Mouse (Mus musculus): ENCODE measurements around the gene Sh3gl1. TPM values are rescaled to one million over a fixed set of nuclear protein-coding genes. Genes with fewer than 3 reads are reported as not detected.
"Not testable (repeated sequence)": the region's sequence is repeated elsewhere in the genome, so short reads cannot be mapped to it uniquely, and the experiment has no call there.

The Sh3gl1 gene
- total and polyA plus RNA-seq, 2 experiments, result 8.8 to 40.0 TPM

GRCm38 (mm10) chr17:56066451-56066850 is 30.0 kb upstream of the Sh3gl1 start:
- H3K27me3 ChIP-seq (ENCODE audit: control insufficient read depth, insufficient read depth, low read length), result no peaks in the 10 kb centered on the region
- no peaks in the 10 kb centered on the region for H3K4me1 ChIP-seq (ENCODE audit: control insufficient read depth, insufficient read depth, low read length)
- H3K79me2 ChIP-seq (ENCODE audit: control insufficient read depth, insufficient read depth, low read length), result no peaks in the 10 kb centered on the region
- H3K9ac ChIP-seq (ENCODE audit: low read depth, low read length), result no peak overlapping the region
- DNase-seq (ENCODE audit: extremely low read depth, low read depth, low spot score), result no peak
- H3K27ac ChIP-seq (replicated peaks; ENCODE audit: insufficient read depth, low read depth, low read length), result no peak overlapping the region
- peaks cover 23% of the 10 kb centered on the region; the same call in 1 of the 2 replicates for H3K36me3 ChIP-seq (ENCODE audit: control insufficient read depth, insufficient read depth, low read length)
- no peak for TF ChIP-seq CTCF (IDR thresholded peaks at IDR 0.05; ENCODE audit: low read depth, low read length)
- TF ChIP-seq POLR2A (IDR thresholded peaks at IDR 0.05; ENCODE audit: extremely low read depth, insufficient read depth, low read length), result no peak
- no peak overlapping the region for H3K4me3 ChIP-seq (ENCODE audit: insufficient read depth, low read depth, low read length)

GRCm38 (mm10) chr17:56065715-56066114 is 29.3 kb upstream of the Sh3gl1 start:
- H3K9ac ChIP-seq (ENCODE audit: low read depth, low read length); H3K4me3 ChIP-seq (ENCODE audit: insufficient read depth, low read depth, low read length); H3K4me1 ChIP-seq (ENCODE audit: control insufficient read depth, insufficient read depth, low read length); H3K79me2 ChIP-seq (ENCODE audit: control insufficient read depth, insufficient read depth, low read length); DNase-seq (ENCODE audit: extremely low read depth, low read depth, low spot score); H3K27ac ChIP-seq (replicated peaks; ENCODE audit: insufficient read depth, low read depth, low read length); H3K27me3 ChIP-seq (ENCODE audit: control insufficient read depth, insufficient read depth, low read length): not testable (repeated sequence)
- H3K36me3 ChIP-seq (ENCODE audit: control insufficient read depth, insufficient read depth, low read length), result peaks cover 15% of the 10 kb centered on the region; the same call in 1 of the 2 replicates
- WGBS, result 73% methylated on average over 6 of the region's 6 CpGs

- Histone ChIP-seq H3K79me2 (ENCODE audit: control insufficient read depth, insufficient read depth, low read length) (no peaks in the 10 kb centered on the region), H3K27me3 (ENCODE audit: control insufficient read depth, insufficient read depth, low read length) (no peaks in the 10 kb centered on the region), H3K36me3 (ENCODE audit: control insufficient read depth, insufficient read depth, low read length) (no peaks in the 10 kb centered on the region; the same call in 1 of the 2 replicates), H3K27ac (replicated peaks; ENCODE audit: insufficient read depth, low read depth, low read length) (no peak overlapping the region), H3K9ac (ENCODE audit: low read depth, low read length) (no peak overlapping the region), H3K4me3 (ENCODE audit: insufficient read depth, low read depth, low read length) (no peak overlapping the region), H3K4me1 (ENCODE audit: control insufficient read depth, insufficient read depth, low read length) (no peaks in the 10 kb centered on the region)
- no peak for DNase-seq (ENCODE audit: extremely low read depth, low read depth, low spot score)
- TF ChIP-seq CTCF (IDR thresholded peaks at IDR 0.05; ENCODE audit: low read depth, low read length), result no peak
- TF ChIP-seq POLR2A (IDR thresholded peaks at IDR 0.05; ENCODE audit: extremely low read depth, insufficient read depth, low read length), result no peak
- 91% methylated on average over 7 of the region's 7 CpGs for WGBS
Observed at GRCm38 (mm10) chr17:56062081-56062480, 25.6 kb upstream of the Sh3gl1 start.

DNA sequence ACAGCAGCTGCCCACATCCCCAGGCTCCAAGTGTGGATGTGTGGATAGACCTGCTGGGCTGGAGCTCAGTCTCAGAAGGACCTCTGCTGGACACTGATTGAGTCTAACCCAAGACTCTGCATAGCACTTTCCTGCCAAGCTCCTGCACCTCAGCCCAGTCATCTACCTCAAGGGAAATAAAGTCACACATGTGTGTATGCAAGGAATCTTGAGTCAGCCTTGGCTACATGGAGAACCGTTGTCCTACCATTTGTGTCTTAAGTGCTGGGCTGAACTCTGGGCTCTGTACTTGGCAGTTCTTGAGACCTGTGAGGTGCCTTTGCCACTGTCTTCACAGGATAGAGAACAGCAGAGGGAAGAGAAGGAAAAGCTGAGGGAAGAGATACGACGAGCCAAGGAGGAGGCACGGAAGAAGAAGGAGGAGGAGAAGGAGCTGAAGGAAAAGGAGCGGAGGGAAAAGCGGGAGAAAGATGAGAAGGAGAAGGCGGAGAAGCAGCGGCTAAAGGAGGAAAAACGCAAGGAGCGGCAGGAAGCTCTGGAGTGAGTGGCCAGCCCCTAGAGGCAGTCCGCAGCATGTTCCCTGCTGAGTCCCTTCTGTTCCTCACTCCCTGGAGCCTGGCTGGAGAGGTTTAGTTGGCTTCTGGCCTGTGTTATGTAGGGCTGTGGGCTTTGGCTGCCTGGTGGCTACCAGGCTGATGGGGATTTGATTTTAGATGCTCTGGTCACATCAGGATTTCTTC is 21.1 kb upstream of the Sh3gl1 start:
- Histone ChIP-seq H3K4me3 (ENCODE audit: insufficient read depth, low read depth, low read length) (no peak overlapping the region), H3K4me1 (ENCODE audit: control insufficient read depth, insufficient read depth, low read length) (no peaks in the 10 kb centered on the region; the same call in 1 of the 2 replicates), H3K27ac (replicated peaks; ENCODE audit: insufficient read depth, low read depth, low read length) (no peak overlapping the region), H3K9ac (ENCODE audit: low read depth, low read length) (no peak overlapping the region), H3K36me3 (ENCODE audit: control insufficient read depth, insufficient read depth, low read length) (no peaks in the 10 kb centered on the region), H3K79me2 (ENCODE audit: control insufficient read depth, insufficient read depth, low read length) (no peaks in the 10 kb centered on the region), H3K27me3 (ENCODE audit: control insufficient read depth, insufficient read depth, low read length) (no peaks in the 10 kb centered on the region)
- TF ChIP-seq CTCF (IDR thresholded peaks at IDR 0.05; ENCODE audit: low read depth, low read length) (peak; percentile 35; the same call in 1 of the 2 replicates), POLR2A (IDR thresholded peaks at IDR 0.05; ENCODE audit: extremely low read depth, insufficient read depth, low read length) (no peak)
- DNase-seq (ENCODE audit: extremely low read depth, low read depth, low spot score), result no peak
- 93% methylated on average over 11 of the region's 11 CpGs for WGBS

DNA sequence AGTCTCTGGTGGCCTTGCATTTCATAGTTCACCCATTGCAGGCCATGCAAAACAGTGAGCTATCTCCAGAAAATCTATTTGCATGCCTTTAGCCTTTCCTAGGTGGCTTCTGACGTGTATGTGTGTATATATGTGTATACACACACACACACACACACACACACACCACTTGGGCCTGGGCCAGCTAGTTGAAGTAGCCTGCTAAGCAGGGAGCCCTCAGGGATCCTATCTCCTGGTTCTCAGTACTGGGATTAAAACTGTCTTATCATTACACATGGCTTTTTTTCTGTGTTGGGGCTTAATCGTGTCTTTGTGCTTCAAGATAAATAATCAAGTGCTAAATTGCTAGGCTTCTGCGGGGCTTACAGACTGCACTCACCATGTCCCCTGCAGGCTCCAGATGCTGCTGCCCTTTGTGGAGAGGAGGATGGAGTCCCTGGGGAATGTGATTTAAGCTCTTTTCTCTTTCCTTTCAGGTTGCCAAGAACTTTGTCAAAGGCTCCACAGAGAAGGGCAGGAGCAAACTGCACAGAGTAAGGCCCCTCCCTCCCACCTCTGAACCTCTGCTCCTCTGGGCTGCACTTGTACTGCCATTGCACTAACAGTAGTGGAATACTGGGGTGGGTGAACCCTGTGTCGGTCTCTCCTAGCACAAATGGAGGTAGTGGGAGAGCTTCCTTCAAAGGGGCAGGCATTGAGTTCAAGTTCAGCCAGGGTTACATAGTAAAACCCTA is 19.7 kb upstream of the Sh3gl1 start:
- no peak overlapping the region for H3K4me3 ChIP-seq (ENCODE audit: insufficient read depth, low read depth, low read length)
- DNase-seq (ENCODE audit: extremely low read depth, low read depth, low spot score), result no peak
- no peak for TF ChIP-seq POLR2A (IDR thresholded peaks at IDR 0.05; ENCODE audit: extremely low read depth, insufficient read depth, low read length)
- no peak overlapping the region for H3K27ac ChIP-seq (replicated peaks; ENCODE audit: insufficient read depth, low read depth, low read length)
- WGBS, result 73% methylated on average over 4 of the region's 4 CpGs
- H3K4me1 ChIP-seq (ENCODE audit: control insufficient read depth, insufficient read depth, low read length), result peaks cover 5% of the 10 kb centered on the region
- no peaks in the 10 kb centered on the region for H3K36me3 ChIP-seq (ENCODE audit: control insufficient read depth, insufficient read depth, low read length)
- H3K79me2 ChIP-seq (ENCODE audit: control insufficient read depth, insufficient read depth, low read length), result no peaks in the 10 kb centered on the region
- H3K27me3 ChIP-seq (ENCODE audit: control insufficient read depth, insufficient read depth, low read length), result no peaks in the 10 kb centered on the region
- H3K9ac ChIP-seq (ENCODE audit: low read depth, low read length), result no peak overlapping the region

DNA sequence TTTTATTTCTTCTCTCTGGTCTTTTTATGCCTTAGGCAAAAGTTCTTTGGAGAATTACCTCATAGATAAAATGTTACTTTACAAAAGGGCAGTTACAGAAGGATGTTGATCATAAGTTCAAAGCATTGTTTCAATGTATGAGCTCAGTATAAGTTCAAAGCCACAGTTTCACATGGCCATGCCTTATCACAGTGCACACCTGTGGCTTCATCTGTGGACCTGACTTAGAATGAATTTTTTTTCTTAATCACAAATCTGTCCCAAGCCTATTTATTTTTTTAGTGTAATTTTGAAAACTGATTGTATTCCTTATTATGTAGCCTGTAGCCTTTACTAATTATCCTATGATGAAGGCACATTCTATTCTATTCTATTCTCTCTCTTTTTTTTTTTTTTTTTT is 18.5 kb upstream of the Sh3gl1 start:
- Histone ChIP-seq H3K36me3 (ENCODE audit: control insufficient read depth, insufficient read depth, low read length) (no peaks in the 10 kb centered on the region), H3K27ac (replicated peaks; ENCODE audit: insufficient read depth, low read depth, low read length) (no peak overlapping the region), H3K9ac (ENCODE audit: low read depth, low read length) (no peak overlapping the region), H3K27me3 (ENCODE audit: control insufficient read depth, insufficient read depth, low read length) (no peaks in the 10 kb centered on the region), H3K4me3 (ENCODE audit: insufficient read depth, low read depth, low read length) (no peak overlapping the region), H3K4me1 (ENCODE audit: control insufficient read depth, insufficient read depth, low read length) (peaks cover 5% of the 10 kb centered on the region), H3K79me2 (ENCODE audit: control insufficient read depth, insufficient read depth, low read length) (no peaks in the 10 kb centered on the region)
- TF ChIP-seq POLR2A (IDR thresholded peaks at IDR 0.05; ENCODE audit: extremely low read depth, insufficient read depth, low read length) (no peak), CTCF (IDR thresholded peaks at IDR 0.05; ENCODE audit: low read depth, low read length) (no peak)
- no peak for DNase-seq (ENCODE audit: extremely low read depth, low read depth, low spot score)
